Mouse (Mus musculus) T-helper 1 cell (primary cell): ENCODE data around the gene Akt1s1.

Source experiments
- in situ Hi-C: fragments of 300-600 bp; cut with MboI, MseI; formaldehyde crosslinking; loops from one replicate; pipeline ENCODE4 v1.15.1; 2025; ENCODE audit warnings: high pct_unique_total_duplicates

Akt1s1 gene

DNA sequence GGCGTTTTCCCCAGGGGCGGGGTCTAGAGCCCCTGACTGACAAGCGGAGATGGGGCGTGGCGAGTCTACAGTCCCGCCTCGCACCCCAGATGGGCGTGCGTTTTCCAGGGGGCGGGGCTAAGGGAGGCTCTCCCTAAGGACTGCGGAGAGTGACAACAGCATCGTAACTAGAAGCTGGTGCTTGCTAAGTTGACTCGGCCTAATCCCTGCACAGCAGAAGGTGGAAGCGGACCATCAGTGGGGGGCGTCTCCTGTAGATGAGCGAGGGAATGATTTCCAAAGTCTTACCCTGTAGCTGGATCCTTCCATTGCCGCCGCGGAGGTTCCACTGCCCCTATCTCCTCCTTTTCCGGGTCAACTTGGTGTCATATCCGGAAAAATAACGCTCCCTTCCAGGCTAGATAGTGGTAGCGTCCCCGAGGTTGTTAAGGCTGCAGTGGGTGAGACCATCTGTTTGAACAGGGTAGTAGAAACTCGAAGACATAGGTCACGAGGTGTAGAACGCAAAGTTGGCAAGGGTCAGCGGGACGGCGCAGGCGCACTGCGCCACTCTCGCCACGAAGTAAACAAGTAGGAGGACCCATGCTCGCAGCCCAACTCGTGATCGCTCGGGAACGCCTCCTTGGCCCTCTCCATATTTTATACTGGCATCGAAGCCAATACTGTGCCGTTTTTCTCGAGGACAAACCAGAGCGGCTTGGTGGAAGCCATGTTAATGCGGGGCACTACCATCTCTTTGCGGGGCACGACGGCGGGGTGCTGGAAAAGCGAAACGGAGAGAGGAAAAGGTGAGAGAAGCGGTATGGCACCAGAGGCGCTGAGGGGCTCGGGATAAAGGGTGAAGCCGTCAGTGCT, at the start of gene Akt1s1, which contains the start of gene Tbc1d17:
Gene Akt1s1, plus strand, starts transcription at position 431 of the 855 bp plus-strand sequence.
Gene Tbc1d17, minus strand, starts transcription at position 519 of the 855 bp plus-strand sequence.
- in situ Hi-C loops: no loop called here

DNA sequence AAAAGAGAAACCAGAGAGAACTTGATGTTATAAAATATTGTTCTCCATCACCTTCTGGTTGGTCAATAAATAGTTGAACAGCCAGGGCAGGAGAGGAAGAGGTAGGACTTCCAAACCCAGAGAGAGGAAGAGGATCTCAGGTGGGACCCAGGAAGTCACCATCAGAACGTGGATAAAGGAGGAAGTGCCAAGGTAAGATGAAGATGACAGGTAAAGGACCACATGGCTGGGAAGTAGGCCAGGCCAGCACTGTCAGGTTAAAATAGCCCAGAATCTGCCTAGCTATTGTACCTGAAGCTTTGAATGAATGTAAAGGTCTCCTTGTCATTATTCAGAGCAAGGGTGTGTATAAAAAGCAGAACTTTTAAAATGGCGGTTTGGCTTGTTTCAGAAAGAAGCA, 39.9 kb upstream of the Akt1s1 start:
- in situ Hi-C loops: loop anchor here (5.0 kb wide), 1 partner anchor 42 kb away; no protein-coding TSS in a partner anchor

DNA sequence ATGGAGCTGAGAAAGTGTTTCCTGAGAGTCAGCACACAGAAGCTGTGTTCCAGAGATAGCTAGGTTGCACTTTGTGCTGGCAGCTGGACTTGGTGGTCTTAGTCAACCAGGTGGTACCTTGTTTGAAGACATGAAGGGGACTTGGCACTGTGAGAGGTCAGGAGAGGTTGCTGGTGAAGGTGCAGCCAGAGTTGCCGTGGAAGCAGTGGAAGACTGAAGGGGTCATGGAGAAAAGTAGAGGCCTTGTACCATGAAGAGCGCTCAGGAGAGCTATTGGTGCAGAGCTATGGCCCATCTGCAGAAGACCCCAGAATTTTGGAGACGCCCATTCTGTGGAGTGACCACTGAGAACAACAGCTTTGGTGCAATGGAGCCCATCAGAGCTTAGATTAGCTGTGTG, 39.3 kb upstream of the Akt1s1 start:
- in situ Hi-C loops: loop anchor here (5.0 kb wide), 1 partner anchor 42 kb away; no protein-coding TSS in a partner anchor

DNA sequence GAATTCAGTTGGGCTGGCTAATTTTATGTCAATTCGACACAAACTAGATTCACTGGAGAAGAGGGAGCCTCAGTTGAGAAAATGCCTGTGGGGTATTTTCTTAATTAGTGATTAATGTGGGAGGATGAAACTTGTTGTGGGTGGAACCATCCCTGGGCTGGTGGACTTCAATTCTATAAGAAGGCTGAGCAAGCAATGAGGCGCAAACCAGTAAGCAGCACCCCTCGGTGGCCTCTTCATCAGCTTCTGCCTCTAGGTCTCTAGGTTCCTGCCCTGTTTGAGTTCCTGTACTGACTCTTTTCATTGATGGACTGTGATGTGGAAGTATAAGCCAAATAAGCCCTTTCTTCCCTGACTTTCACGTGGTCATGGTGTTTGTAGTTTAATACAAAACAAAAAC, 38.4 kb upstream of the Akt1s1 start:
- in situ Hi-C loops: no loop called here

DNA sequence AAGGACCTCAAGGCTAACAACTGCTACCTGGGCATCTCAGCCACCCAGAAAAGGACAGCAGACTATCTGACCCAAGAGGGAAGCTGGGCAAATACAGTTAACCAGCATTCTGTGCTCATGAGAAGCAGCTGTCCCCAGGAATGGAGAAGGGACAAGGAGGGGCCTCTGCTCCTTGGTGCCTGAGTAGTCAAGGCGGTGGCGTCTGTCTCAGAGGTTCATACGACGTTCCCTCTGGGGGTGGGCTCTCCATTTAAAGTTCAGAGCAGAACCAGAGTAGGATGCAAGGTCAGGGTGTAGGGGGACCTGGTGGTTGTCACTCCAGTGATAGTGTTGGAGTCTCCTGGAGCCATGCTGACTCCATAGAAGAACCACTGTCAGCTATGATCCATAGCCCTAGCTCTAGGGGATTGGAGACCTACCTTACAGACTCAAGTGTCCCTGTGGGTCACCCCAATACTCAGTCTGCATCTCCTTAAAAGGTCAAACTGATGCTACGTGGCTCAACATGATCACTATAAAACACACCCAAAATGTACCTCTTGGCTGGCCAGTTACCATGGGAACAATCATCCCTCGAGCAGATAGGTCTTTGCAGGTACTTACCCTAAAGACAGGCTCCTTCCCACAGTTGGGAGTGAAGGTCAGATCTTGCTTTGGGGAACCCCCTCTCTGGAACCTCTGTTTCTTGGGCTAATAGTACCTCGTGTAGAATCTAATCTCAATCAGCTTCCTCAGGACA, 37.8 kb upstream of the Akt1s1 start:
- in situ Hi-C loops: no loop called here

DNA sequence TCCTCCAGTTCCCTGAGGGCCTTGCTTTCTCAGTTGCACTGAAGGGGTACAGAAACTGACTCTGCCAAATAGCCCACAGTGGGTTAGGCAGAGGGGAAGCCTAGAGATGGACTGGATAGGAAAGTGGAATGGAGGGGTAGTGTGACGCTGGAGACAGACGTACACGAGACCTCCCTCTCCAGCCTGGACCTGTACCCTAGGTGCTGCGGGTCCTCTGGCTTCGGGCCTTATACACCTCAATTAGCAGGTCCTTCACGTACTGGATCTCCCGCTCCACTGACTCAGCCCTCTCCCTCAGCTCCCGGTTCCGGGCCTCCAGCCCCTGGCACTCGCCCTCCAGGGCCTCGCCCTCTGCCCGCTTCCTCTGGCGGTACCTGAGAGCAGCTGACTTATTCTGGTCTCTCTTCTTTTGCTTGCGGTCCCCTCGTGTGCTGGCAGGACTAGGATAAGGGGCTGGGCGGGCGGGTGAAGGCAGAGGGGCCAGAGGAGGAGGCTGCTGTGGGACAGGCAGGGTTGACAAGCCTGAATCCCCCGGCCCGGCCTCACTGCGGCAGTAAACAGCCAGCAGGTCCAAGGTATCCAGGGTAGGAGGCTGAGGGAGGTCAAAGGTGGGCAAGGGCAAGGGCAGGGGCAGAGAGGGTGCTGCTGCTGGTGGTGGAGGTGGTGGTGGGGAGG, 36.0 kb upstream of the Akt1s1 start:
- in situ Hi-C loops: no loop called here

DNA sequence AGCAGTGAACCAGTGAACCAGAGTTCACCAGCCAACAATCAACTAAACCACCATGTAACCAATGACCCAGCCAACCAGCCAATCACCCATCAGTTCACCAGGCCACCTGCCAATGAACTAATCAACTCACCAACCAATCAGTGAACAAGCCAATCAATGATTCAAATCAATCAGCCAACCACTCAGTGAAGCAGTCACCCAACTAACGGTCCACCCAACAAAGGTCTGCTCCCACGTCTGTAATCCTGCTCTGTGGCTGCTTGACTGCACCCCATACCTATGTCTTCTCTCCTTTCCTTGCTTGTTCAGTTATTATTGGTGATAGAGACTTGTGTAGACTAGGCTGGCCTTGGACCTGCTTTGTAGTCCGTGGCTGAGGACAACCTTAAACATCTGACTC, 34.8 kb upstream of the Akt1s1 start:
- in situ Hi-C loops: no loop called here

DNA sequence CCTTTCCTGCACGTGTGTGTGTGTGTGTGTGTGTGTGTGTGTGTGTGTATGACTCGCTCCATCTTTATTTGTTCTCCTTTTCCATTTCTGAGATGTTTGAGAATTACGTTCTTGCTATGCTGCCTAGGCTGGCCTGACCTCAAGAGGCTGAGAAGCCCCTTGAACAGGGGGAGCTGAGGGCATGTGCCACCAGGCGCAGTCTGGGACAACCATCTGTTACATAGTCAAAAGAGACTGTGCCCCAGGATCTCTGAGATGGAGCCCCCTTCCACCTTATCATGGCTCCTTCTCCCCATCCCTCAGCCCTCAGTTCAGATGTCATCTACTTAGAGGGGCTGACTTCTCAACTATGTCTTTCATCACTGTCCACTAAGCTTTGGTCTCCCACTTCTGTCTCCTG, 34.4 kb upstream of the Akt1s1 start:
- in situ Hi-C loops: no loop called here

DNA sequence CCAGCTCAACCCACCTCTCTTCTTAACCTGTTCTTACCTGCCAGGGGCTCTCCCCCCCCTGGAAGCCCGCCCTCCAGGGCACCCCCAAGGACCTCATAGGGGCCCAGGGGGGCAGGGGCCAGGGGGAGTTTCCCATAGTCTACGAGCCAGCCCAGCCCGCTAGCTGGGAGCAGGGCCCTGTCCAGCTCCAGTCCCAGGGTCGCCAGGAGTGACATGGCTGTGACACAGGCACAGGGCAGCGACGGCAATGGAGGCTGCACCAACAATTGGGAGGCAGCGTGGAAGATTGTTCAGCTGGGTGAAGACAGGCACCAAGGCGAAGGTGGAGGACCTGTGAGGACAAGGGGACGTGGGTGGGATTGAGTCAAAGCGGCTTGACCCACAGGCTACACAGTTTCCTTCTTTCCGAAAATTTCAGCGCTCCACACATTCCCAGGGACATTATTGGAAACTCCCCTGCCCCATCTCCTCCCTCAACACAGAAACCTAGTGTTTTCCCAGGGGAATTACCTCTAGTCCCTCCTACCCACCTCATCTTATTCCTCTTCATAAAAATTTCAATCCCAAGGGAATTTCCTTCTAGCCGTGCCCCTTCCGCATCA, 33.7 kb upstream of the Akt1s1 start:
- in situ Hi-C loops: no loop called here

DNA sequence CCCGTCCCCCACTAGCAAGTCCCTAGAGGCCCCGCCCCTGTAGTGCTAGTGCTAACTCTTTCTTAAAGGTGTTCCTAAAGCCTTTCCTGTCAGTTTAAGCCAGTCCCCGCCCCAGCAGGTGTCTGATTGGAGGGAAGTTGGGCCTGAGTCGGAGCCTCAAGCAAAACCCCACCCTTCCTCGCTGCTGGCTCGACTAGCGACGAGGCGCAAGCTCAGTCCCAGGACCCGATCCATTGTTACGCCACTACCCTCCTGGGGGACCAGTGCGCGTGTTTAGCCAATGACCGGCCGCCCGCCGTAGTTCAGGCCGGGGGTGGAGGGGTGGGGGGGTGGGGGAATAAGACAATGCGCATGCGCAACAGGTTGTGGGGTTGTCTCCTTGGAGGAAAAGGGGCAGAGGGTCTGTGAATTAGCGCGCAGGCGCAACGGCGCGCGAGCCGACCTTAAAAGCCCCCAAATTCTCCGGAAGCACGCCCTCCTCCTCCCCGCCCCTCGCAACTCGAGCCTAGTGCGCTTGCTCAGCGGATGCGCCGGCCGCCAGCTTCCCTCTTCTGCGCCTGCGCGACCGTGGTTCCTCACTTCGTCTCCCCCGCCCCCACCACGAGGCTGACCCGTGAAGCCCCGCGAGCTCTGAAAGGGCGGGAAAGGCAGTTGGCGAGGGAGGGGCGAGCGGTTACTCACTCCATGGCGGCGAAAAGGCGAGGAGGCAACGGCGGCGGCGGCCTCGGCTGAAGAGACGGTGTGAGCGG, 32.9 kb upstream of the Akt1s1 start, which contains the start of the genes Nup62 and Il4i1:
Gene Nup62, plus strand, starts transcription at position 368 of the 749 bp plus-strand sequence.
Gene Il4i1, plus strand, starts transcription at position 667 of the 749 bp plus-strand sequence.
- in situ Hi-C loops: no loop called here

DNA sequence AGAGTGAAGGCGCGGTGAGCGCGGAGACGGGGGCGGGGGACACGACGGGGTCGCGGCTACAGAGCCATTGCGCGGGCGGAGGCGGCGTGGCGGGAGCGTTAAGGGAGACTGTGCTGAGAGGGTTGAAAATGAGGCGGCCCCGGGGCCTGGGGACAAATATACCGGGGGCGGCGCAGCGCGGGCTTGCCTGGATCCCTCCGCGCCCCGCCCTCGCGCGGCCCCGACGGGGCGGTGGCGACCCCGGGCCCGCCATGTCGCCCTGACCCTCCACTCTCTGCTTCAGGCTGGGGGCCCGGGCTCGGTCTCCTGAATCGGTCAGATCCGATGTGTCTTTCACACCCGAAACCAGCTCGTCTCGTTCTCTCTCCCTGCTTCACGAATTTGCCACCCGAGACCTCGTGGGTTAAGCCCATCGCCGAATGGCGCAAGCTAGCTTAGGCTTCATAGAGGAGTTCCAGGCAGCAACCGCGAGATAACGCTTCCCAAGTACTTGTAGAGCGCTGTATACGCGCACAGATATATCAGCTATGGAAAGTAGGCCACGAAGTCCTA, 32.2 kb upstream of the Akt1s1 start, which contains the start of gene Atf5:
Gene Atf5, minus strand, starts transcription at position 189 of the 552 bp plus-strand sequence.
- in situ Hi-C loops: no loop called here

DNA sequence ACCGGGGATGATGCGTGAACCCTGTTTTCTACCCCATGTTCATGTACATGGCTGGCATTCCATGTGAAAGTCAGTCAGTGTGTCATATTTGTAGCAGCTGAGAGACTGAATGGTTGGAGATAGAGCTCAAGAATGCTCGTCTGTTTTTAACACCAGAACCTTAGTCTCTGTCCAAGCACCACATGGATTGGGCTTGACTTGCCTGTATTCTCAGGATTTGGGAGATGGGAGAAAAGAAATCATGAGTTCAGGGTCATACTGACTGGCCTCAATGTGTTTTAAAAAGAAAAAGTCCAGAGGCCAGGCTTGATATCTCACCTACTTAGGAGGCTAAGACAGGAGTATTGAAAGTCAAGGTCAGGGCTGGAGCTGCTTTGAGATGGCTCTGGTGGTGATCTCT, 31.4 kb upstream of the Akt1s1 start:
- in situ Hi-C loops: no loop called here

DNA sequence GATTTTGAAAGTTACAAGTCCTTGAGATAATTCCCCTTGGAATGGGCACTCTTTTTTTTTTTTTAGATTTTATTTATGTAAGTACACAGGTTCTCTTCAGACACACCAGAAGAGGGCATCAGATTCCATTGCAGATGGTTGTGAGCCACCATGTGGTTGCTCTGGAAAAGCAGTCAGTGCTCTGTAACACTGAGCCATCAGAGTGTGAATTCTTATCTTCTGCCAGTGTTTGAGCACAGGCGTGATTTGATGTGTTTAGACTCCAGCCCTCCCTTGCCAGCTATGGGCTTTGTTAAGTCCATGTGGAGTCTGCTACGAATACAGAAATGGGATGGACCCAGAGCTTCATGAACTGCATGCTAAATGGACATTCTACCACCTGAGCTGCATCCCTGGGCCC, 30.6 kb upstream of the Akt1s1 start:
- in situ Hi-C loops: no loop called here

DNA sequence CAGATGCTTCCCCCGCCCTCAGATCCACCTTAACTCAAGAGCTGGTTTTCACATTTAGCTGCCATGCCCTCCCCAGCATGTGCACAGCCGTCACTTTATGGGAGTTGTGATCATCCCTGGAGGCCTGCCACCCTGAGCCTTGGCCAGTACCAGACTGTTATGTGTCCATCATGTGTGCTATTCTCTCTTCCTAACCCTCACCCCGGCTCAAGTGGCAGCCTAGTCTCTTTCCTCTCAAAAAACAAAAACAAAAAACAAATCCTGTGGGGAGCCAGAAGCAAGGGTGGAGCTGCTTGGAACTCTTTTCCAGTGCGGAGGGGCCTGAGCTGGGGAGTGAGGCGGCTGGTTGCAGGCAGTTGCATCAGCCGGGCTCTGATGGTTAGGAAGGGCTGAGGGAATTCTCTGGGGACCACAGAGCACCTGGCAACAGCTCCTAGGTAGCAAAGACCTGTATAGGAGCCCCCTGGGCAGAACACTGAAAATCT, 30.0 kb upstream of the Akt1s1 start:
- in situ Hi-C loops: no loop called here

DNA sequence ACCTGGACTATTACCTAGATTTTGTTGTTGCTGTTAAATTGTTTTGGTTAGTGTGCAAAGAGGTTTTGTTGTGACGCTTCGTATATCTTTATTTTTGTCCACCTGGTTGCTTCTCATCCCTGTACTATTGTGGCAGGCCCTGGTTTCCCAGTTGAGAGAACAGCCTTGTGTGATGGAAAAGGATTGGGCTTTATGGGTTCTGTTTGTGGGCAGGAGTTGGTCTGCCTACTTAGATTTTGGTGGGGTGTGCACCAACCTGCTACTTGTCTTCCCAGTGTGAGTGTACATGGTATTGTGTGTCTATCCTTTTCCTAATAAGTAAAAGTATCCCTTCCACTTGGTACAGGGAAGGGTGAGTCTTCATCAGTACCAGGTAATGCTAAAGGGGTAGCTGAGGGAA, 29.4 kb upstream of the Akt1s1 start:
- in situ Hi-C loops: no loop called here

DNA sequence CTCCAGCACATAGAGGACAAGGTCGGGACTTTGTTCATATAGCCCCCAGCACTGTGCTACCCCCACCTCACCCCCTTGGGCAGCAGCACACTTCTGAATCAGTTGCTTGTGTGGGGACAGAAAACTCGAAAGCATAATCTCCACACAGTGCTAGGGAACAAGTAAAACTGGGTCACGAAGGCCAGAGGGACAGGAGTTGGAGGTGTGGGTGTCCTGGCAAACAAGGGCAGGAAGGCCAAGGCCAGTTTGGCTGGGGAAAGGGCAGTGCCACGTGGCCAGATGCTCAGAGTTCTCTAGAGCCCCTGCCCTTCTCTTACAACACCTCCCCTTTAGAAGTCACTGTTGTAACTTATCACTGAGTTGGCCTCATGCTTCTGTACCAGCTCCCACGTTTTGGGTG, 28.9 kb upstream of the Akt1s1 start:
- in situ Hi-C loops: no loop called here

DNA sequence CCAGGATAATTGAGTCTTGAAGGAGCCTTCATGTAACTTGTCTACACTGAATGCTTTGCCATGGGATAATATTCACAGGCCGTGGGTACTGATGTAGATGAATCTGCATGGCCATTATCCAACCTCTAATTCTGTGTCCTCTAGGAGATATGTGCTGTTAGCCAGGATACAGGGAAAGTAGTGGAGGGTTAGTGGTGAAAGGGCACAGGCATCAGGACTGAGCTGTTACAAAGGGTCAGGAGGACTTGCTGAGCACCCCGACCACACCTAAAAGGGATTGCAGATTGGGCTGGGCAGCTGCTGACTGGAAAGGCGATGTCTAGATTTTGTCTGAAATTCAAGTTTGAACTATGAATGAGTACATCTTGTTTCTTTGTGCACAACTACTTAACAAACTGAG, 28.3 kb upstream of the Akt1s1 start:
- in situ Hi-C loops: no loop called here

DNA sequence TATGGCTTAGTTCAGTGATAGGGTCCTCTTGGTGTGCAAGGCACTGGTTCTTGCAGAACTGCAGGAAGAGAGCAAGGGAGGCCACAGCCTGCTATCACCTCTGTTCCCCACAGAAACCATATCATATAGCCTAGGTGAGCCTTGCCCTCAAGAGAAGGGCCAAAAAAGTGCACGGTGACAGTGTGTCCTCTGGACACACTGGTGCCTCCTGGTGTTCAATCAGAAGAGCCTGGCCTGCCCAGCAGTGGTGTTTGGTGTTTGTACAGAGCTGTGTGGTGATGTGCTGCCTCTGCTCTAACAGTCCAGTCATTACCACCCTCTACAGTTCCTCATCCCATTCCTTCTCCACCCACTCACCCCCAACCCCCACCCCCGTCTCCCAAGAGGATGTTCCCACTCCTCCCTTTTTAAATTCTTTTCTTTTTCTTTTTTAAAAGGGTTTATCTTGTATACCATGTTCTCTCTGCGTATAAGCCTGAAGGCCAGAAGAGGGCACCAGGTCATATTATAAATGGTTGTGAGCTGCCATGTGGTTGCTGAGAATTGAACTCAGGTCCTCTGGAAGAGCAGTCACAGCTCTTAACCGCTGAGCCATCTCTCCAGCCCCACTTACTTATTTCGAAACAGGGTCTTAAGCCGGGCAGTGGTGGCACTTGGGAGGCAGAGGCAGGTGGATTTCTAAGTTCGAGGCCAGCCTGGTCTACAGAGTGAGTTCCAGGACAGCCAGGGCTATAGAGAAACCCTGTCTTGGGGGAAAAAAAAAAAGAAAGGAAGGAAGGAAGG, 26.9 kb upstream of the Akt1s1 start:
- in situ Hi-C loops: no loop called here

DNA sequence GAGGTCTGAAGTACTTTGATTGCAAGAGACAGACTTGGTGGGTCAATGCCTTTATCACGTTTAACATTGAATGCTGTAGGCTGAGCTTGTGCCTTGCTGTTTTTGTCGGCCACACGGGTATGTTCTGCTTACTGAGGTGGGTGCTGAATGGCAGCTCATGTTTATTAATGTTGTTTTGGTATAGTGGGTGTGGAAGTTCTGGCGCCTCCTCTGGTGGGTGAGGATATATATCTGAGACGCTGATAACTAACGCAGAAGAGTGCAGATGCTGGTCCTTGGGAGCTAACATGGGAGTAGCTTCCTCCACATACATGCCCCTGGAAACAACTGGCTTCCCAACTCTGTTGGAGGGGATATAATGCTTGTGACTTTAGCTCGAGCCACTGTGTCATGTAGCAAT, 25.4 kb upstream of the Akt1s1 start:
- in situ Hi-C loops: no loop called here

DNA sequence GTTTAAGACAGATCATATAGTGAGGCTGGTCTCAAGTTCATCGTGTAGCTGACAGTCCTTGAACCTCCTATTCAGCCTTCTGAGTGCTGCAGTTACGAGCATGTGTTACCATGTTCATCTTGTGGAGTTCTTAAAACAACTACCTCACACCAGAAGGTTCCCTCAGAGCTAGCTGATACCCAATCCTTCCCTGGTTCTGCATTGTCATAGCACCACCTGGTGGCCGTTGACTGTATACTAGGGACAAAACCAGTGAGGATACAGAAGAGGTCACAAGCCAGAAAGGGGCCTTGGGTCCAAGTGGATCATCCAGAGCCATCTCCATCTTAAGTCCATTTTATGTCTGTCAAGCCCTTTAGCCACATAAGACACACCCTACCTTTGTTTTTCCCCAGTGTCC, 23.9 kb upstream of the Akt1s1 start:
- in situ Hi-C loops: no loop called here
